Mouse (Mus musculus): ENCODE results near the gene Col20a1.

The Col20a1 gene

GRCm38 (mm10) chr2:180994360-180994759 lies 8.0 kb downstream of the Col20a1 start:
- DNase-seq (ENCODE audit: low spot score): no peak

- DNase-seq (ENCODE audit: low spot score): no peak
Measured at GRCm38 (mm10) chr2:180995457-180995856, 9.1 kb downstream of the Col20a1 start.

- peak; percentile 28 for DNase-seq (ENCODE audit: low spot score)
Measured at GRCm38 (mm10) chr2:180996436-180996835, 10.1 kb downstream of the Col20a1 start.

- no peak for DNase-seq (ENCODE audit: low spot score)
Measured at GRCm38 (mm10) chr2:180996905-180997304, 10.6 kb downstream of the Col20a1 start.

GRCm38 (mm10) chr2:181007054-181007453 lies 20.7 kb downstream of the Col20a1 start:
- no peak for DNase-seq (ENCODE audit: low spot score)

- no peak for DNase-seq (ENCODE audit: low spot score)
Measured at GRCm38 (mm10) chr2:181008339-181008738, 22.0 kb downstream of the Col20a1 start.

- DNase-seq (ENCODE audit: low spot score): no peak
Measured at GRCm38 (mm10) chr2:181031406-181031934, 45.1 kb downstream of the Col20a1 start.

GRCm38 (mm10) chr2:181032407-181032806 lies 46.1 kb downstream of the Col20a1 start:
- no peak for DNase-seq (ENCODE audit: low spot score)

- no peak for DNase-seq (ENCODE audit: low spot score)
Measured at GRCm38 (mm10) chr2:181033310-181033709, 47.0 kb downstream of the Col20a1 start.

- DNase-seq (ENCODE audit: low spot score): no peak
Measured at GRCm38 (mm10) chr2:181035186-181035585, 48.9 kb downstream of the Col20a1 start.

- no peak for DNase-seq (ENCODE audit: low spot score)
Measured at GRCm38 (mm10) chr2:181036561-181036960, 50.2 kb downstream of the Col20a1 start.

GRCm38 (mm10) chr2:181038644-181039355 lies 52.5 kb downstream of the Col20a1 start:
- no peak for DNase-seq (ENCODE audit: low spot score)

- no peak for DNase-seq (ENCODE audit: low spot score)
Measured at GRCm38 (mm10) chr2:181039356-181039680, 53.0 kb downstream of the Col20a1 start.

- DNase-seq (ENCODE audit: low spot score): no peak
Measured at GRCm38 (mm10) chr2:181041941-181042340, 55.6 kb downstream of the Col20a1 start.

GRCm38 (mm10) chr2:181042376-181042775 lies 56.0 kb downstream of the Col20a1 start:
- no peak for DNase-seq (ENCODE audit: low spot score)

- DNase-seq (ENCODE audit: low spot score): no peak
Measured at GRCm38 (mm10) chr2:181043437-181043836, 57.1 kb downstream of the Col20a1 start, which contains the start of gene Chrna4. Gene Chrna4 (minus strand): TSS chr2:181043546.

GRCm38 (mm10) chr2:181044001-181044400 lies 57.7 kb downstream of the Col20a1 start:
- DNase-seq (ENCODE audit: low spot score): no peak

- DNase-seq (ENCODE audit: low spot score): no peak
Measured at GRCm38 (mm10) chr2:181048252-181048945, 62.1 kb downstream of the Col20a1 start.

GRCm38 (mm10) chr2:181048986-181049385 lies 62.7 kb downstream of the Col20a1 start:
- DNase-seq (ENCODE audit: low spot score): no peak

GRCm38 (mm10) chr2:181052171-181052570 lies 65.8 kb downstream of the Col20a1 start:
- DNase-seq (ENCODE audit: low spot score): no peak

- no peak for DNase-seq (ENCODE audit: low spot score)
Measured at GRCm38 (mm10) chr2:181057341-181057740, 71.0 kb downstream of the Col20a1 start.

GRCm38 (mm10) chr2:181058193-181058592 lies 71.9 kb downstream of the Col20a1 start:
- DNase-seq (ENCODE audit: low spot score): no peak

GRCm38 (mm10) chr2:181060127-181060526 lies 73.8 kb downstream of the Col20a1 start:
- DNase-seq (ENCODE audit: low spot score): peak; percentile 82
